ENCODE assay signal across 21 mouse cellular contexts in genomic region chr1:37105194-37105593, GRCm38 (mm10).
DNase-seq lines count a peak whose midpoint lies in the region; ATAC-seq lines count a peak whose summit lies in the region.
"Had no signal": no experiment of that assay in that cellular context is flagged by ENCODE, and none has a peak within 500 bp of the region (broad histone marks: within the 10 kb centered on the region; RNA-seq: fewer than 3 reads in every experiment).

No protein-coding gene starts in this region.

- H3K4me1 ChIP-seq in hindbrain, embryonic 10.5 days (replicated peaks) = peaks cover 13% of the 10 kb centered on the region
- H3K4me1 ChIP-seq in hindbrain, embryonic 13.5 days (replicated peaks) = peaks cover 19% of the 10 kb centered on the region
- H3K4me1 ChIP-seq: liver, embryonic 12.5 days; stomach, embryonic 15.5 days had no signal

- WGBS in hindbrain, embryonic 10.5 days = 38% methylated on average over 3 of the region's 3 CpGs
- WGBS in hindbrain, embryonic 13.5 days = 30% methylated on average over 3 of the region's 3 CpGs

- H3K36me3 ChIP-seq in hindbrain, embryonic 10.5 days = no peaks in the 10 kb centered on the region
- no peaks in the 10 kb centered on the region for H3K36me3 ChIP-seq in hindbrain, embryonic 13.5 days
- H3K36me3 ChIP-seq: embryonic facial prominence, embryonic 15.5 days; limb, embryonic 13.5 days; liver, embryonic 12.5 days; neural tube, embryonic 13.5 days; stomach, embryonic 15.5 days had no signal

- H3K27me3 ChIP-seq in hindbrain, embryonic 10.5 days (ENCODE audit: insufficient read depth, poor library complexity, severe bottlenecking) = no peaks in the 10 kb centered on the region
- H3K27me3 ChIP-seq in hindbrain, embryonic 13.5 days = no peaks in the 10 kb centered on the region
- H3K27me3 ChIP-seq: embryonic facial prominence, embryonic 15.5 days; limb, embryonic 13.5 days; liver, embryonic 12.5 days; neural tube, embryonic 13.5 days; stomach, embryonic 15.5 days had no signal

- peak overlapping the region; percentile 62; the same call in 1 of the 2 replicates for H3K27ac ChIP-seq in hindbrain, embryonic 10.5 days
- H3K27ac ChIP-seq in hindbrain, embryonic 13.5 days = no peak overlapping the region
- H3K27ac ChIP-seq: embryonic facial prominence, embryonic 15.5 days; layer of hippocampus, adult 2 months; limb, embryonic 13.5 days; liver, embryonic 12.5 days; neural tube, embryonic 13.5 days; stomach, embryonic 15.5 days had no signal

- no peak overlapping the region; the same call in 1 of the 2 replicates for H3K4me2 ChIP-seq in hindbrain, embryonic 13.5 days
- H3K4me2 ChIP-seq: embryonic facial prominence, embryonic 15.5 days; limb, embryonic 13.5 days; liver, embryonic 12.5 days; neural tube, embryonic 13.5 days; stomach, embryonic 15.5 days had no signal

- peak; percentile 14 for DNase-seq in adrenal gland, postnatal 10 days
- DNase-seq in adrenal gland, postnatal 4 days (ENCODE audit: low spot score in 2 of 2) = no peak
- DNase-seq in hindbrain, embryonic 10.5 days (ENCODE audit: low spot score) = no peak
- DNase-seq in ovary, postnatal 36 days (ENCODE audit: low spot score) = peak; percentile 12
- no peak for DNase-seq in ovary, adult 18-20 months (ENCODE audit: low spot score)
- no peak for DNase-seq in frontal cortex, postnatal 36 days (ENCODE audit: low spot score in 2 of 2)
- DNase-seq in gastrocnemius, adult 8-10 months (ENCODE audit: low spot score in 2 of 2) = no peak
- DNase-seq: cerebellum, adult 11-12 months; cerebellum, postnatal 14 days; kidney, postnatal 25 days; thymus, postnatal 25 days had no signal

- no peak for ATAC-seq in hindbrain, embryonic 13.5 days (ENCODE audit: low FRiP score)
- ATAC-seq: intestine, postnatal 0 days; liver, embryonic 12.5 days; midbrain, embryonic 16.5 days had no signal

- H3K9me3 ChIP-seq in hindbrain, embryonic 10.5 days = no peaks in the 10 kb centered on the region
- H3K9me3 ChIP-seq in hindbrain, embryonic 13.5 days = no peaks in the 10 kb centered on the region
- H3K9me3 ChIP-seq: embryonic facial prominence, embryonic 15.5 days; limb, embryonic 13.5 days; liver, embryonic 12.5 days; neural tube, embryonic 13.5 days; stomach, embryonic 15.5 days had no signal

- no peak overlapping the region for H3K9ac ChIP-seq in hindbrain, embryonic 13.5 days
- H3K9ac ChIP-seq: embryonic facial prominence, embryonic 15.5 days; limb, embryonic 13.5 days; liver, embryonic 12.5 days; neural tube, embryonic 13.5 days; stomach, embryonic 15.5 days had no signal

- H3K4me3 ChIP-seq in hindbrain, embryonic 10.5 days = no peak overlapping the region
- H3K4me3 ChIP-seq in hindbrain, embryonic 13.5 days = no peak overlapping the region
- H3K4me3 ChIP-seq: embryonic facial prominence, embryonic 15.5 days; layer of hippocampus, adult 2 months; limb, embryonic 13.5 days; liver, embryonic 12.5 days; myocyte; neural tube, embryonic 13.5 days; stomach, embryonic 15.5 days had no signal

Comparison
In these comparisons a context has a peak if more than half of its experiments do, and no peak if none do; other contexts are left out.
1. DNase-seq: peak in adrenal gland, postnatal 10 days (single experiment) and ovary, postnatal 36 days (single experiment); none in adrenal gland, postnatal 4 days (0 of 2), hindbrain, embryonic 10.5 days (single experiment), ovary, adult 18-20 months (single experiment), frontal cortex, postnatal 36 days (0 of 2) and gastrocnemius, adult 8-10 months (0 of 2).